Mouse (Mus musculus) spleen, postnatal 10 days (tissue): ENCODE measurements around the gene Amhr2.

Source experiments
- DNase-seq, 2 experiments: peaks; one replicate each; pipeline ENCODE4 v3.0.0; 2021 to 2022; ENCODE audit warnings: low spot score in 2 of 2

Amhr2 gene

GRCm38 (mm10) chr15:102423602-102424240 lies 21.4 kb upstream of the Amhr2 start:
- no peak for DNase-seq

GRCm38 (mm10) chr15:102424657-102425056 lies 20.5 kb upstream of the Amhr2 start:
- no peak for DNase-seq

GRCm38 (mm10) chr15:102426963-102427362 lies 18.2 kb upstream of the Amhr2 start:
- DNase-seq, result no peak

GRCm38 (mm10) chr15:102432046-102432445 lies 13.1 kb upstream of the Amhr2 start:
- no peak for DNase-seq

GRCm38 (mm10) chr15:102433173-102433572 lies 12.0 kb upstream of the Amhr2 start:
- no peak for DNase-seq

GRCm38 (mm10) chr15:102442490-102442889 lies 2.7 kb upstream of the Amhr2 start:
- DNase-seq, result peak; percentile 81 to 89

GRCm38 (mm10) chr15:102446448-102446847 lies 1.3 kb downstream of the Amhr2 start:
- DNase-seq, result no peak

GRCm38 (mm10) chr15:102449366-102449765 lies 4.2 kb downstream of the Amhr2 start:
- DNase-seq, result no peak

GRCm38 (mm10) chr15:102450928-102451327 lies 5.8 kb downstream of the Amhr2 start:
- no peak for DNase-seq

GRCm38 (mm10) chr15:102451666-102452430 lies 6.7 kb downstream of the Amhr2 start:
- no peak for DNase-seq

- peak; percentile 37 to 66 for DNase-seq
These were observed 10.8 kb downstream of the Amhr2 start for GRCm38 (mm10) chr15:102455993-102456392.

- DNase-seq, result peak in 1 of 2 experiments; percentile 32
These were observed 13.0 kb downstream of the Amhr2 start for GRCm38 (mm10) chr15:102458050-102458736.

GRCm38 (mm10) chr15:102458904-102459317 lies 13.7 kb downstream of the Amhr2 start, which contains the start of gene Prr13:
Prr13 (plus strand) TSS chr15:102459028.
- DNase-seq, result peak; percentile 80 to 91

GRCm38 (mm10) chr15:102459381-102459780 lies 14.2 kb downstream of the Amhr2 start:
- no peak for DNase-seq

- peak in 1 of 2 experiments; percentile 42 for DNase-seq
These were observed 14.7 kb downstream of the Amhr2 start for GRCm38 (mm10) chr15:102459847-102460246.

GRCm38 (mm10) chr15:102460409-102460808 lies 15.2 kb downstream of the Amhr2 start:
- DNase-seq, result peak in 1 of 2 experiments; percentile 26

- DNase-seq, result no peak
These were observed 15.8 kb downstream of the Amhr2 start for GRCm38 (mm10) chr15:102460971-102461370.

GRCm38 (mm10) chr15:102461430-102462075 lies 16.4 kb downstream of the Amhr2 start:
- DNase-seq, result no peak

GRCm38 (mm10) chr15:102463666-102464065 lies 18.5 kb downstream of the Amhr2 start:
- DNase-seq, result no peak

GRCm38 (mm10) chr15:102468675-102469370 lies 23.7 kb downstream of the Amhr2 start:
- no peak for DNase-seq

- DNase-seq, result peak; percentile 87 to 95
These were observed 25.0 kb downstream of the Amhr2 start, which contains the start of gene Pcbp2 for GRCm38 (mm10) chr15:102470183-102470604. Pcbp2 (plus strand) TSS chr15:102470539.
